Mouse (Mus musculus) left cerebral cortex, adult 18-20 months (tissue): ENCODE measurements at regions not wholly inside any gene's neighbourhood (a gene's known extent, or its start where the extent isn't known, plus 50 kb on each side); places are given as distances from the start of the nearest gene placed in this dataset.

Experiments
- DNase-seq, 2 experiments: peaks; one replicate each; pipeline ENCODE4 v3.0.0; 2021 to 2022; ENCODE audit warnings: low spot score in 2 of 2, mixed read lengths in 1 of 2

DNA sequence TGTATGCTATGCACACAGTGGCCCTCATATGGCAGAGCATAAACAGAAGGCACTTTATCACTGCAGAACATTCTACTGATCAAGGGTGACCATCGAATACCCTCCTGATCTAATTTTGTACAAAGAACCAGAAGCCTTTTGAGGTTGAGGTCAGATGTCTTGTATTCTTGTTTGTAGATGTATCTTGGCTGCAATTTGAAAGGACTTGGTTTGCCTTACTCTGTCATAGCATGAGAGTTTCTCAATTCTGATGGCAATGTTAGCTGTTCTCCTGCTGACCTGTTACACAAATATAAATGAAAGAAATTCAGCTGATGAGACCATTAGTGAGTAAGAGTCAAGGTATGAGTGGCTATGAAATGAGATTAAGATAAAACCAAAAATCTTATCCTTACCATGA is 199.1 kb upstream of the Aldoart1 start:
- DNase-seq, result no peak

- no peak for DNase-seq
These were observed 195.4 kb upstream of the Aldoart1 start for GRCm38 (mm10) chr4:73047804-73048203.

GRCm38 (mm10) chr4:73044356-73044755 is 191.9 kb upstream of the Aldoart1 start:
- DNase-seq, result no peak

- DNase-seq, result peak; percentile 4
These were observed 190.2 kb upstream of the Aldoart1 start for GRCm38 (mm10) chr4:73042672-73043071.

GRCm38 (mm10) chr4:73041486-73041885 is 189.1 kb upstream of the Aldoart1 start:
- DNase-seq, result no peak

DNA sequence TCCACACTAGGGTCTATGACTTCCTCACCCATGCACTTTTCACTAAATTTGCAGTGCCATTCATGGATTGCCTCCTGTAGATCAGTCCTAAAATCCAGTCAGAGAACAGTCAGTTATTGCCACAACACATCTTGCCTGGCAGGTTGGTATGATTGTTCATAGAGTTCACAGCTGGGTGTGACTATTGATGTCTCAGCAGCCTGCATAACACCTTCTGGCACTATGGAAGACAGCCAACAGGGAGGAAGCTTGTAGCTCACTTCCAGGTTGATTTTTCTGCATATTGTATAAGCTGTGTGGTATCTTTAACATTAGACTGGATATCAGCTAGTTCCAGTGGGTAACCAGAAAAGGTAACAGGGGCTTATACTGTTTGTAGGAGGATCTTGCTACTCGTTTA is 145.3 kb upstream of the Aldoart1 start:
- DNase-seq, result no peak

GRCm38 (mm10) chr4:72996102-72996501 is 143.7 kb upstream of the Aldoart1 start:
- no peak for DNase-seq

GRCm38 (mm10) chr4:72946369-72946981 is 94.0 kb upstream of the Aldoart1 start:
- DNase-seq, result no peak

- DNase-seq, result no peak
These were observed 71.0 kb upstream of the Aldoart1 start for GRCm38 (mm10) chr4:72923396-72923795.

DNA sequence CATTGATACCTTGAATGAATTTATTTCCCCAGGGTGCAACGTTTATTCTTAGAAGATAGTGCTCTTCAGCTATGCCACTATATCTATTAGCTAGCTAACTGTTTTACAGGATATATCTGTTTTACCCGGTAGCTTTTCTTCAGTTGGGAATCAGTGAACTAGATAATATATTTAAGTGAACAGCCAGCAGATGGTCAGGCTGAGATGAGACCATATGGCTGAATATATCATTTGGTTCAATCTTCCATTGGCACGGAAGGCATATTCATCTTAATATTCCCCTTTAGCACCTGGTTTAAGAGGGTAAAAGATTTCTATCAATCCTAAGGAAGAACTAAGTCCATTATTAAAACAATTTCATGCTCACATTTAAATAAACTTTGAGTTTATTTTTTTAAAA is 62.6 kb upstream of the Aldoart1 start:
- DNase-seq, result no peak
